Mouse (Mus musculus): ENCODE data around the gene Snx12.

- TF ChIP-seq CTCF (IDR thresholded peaks at IDR 0.05; ENCODE audit: extremely low read depth, insufficient read length, insufficient replicate concordance, low read depth, low read length) (no peak), POLR2A (IDR thresholded peaks at IDR 0.05; ENCODE audit: low read depth, low read length) (no peak)
Measured at GRCm38 (mm10) chrX:101268755-101269124, 46.4 kb upstream of the Snx12 start, which contains the start of gene Gm20489.
